Mouse (Mus musculus) B cell, adult 2 months (primary cell): ENCODE measurements at regions not wholly inside any gene's neighbourhood (a gene's known extent, or its start where the extent isn't known, plus 50 kb on each side); places are given as distances from the start of the nearest gene placed in this dataset.

Source experiments
- DNase-seq, 2 experiments: peaks; one replicate each; pipeline ENCODE4 v3.0.0; 2022

GRCm38 (mm10) chr3:52693813-52694212 lies 323.2 kb downstream of the Cog6 start:
- no peak for DNase-seq

GRCm38 (mm10) chr3:52685434-52686181 lies 331.4 kb downstream of the Cog6 start:
- DNase-seq, result no peak

DNA sequence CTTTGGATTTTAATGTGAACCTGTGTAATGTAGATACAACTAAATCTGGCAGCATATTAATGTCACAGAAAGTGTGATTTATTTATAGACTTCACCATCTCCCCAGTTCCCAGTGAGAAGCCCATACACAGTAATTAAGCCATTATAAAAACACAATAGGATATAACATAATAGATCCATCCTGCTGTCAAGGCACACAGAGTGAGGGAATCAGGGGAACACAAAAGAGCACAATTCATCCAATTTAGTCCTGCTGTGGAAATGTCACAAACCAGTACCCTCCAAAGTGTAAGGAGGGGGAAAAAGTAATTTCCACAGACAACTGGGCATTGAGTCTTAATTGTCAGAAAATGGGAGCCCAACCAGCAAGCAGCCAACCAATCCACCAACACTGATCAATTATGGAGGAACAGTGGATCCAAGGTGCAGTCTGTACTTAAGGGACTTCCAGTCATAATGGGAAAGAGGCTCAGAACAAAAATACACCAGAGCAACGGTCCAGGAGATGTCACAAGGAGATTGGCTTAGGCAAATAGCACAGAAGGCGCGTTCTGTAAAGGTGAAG lies 336.1 kb downstream of the Cog6 start:
- DNase-seq, result no peak

DNA sequence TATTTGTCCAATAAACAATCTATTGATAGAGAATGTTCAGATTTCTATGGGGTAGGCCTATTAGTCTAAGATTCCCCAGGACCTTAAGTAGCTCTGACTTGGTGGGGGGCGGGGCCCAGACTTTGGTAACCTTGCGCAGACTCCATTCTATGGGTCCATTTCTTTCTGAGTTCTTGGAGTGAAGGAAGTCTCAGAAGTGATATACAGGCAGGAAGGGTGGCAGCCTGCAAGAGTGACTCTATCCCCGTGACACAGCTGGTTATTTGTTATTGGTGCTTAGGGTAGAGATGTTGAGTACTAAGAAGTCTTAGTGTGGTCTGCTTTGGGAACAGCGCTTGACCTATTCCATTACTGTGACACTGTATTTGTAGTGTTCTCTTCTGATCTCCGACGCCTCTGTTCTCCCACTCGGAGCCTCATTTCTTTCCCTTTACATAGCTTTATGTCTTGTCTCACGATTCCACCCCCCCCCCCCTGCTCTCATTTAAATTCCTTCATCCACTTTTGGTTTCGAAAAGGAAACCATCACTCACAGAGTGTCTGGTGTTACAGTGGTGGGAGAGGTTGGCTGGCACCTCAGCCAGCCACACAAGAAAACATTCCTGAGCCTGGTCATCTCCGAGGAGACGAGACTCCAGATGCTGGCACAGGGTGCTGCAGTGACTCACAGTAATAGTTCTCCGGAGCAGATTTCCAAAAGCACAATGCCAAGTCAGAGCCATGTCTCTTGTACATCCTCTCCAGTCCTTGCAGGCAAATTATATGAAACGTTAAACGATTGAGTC lies 340.0 kb downstream of the Cog6 start:
- peak; percentile 42 to 51 for DNase-seq

GRCm38 (mm10) chr3:52670628-52671028 lies 346.4 kb downstream of the Cog6 start:
- DNase-seq, result peak; percentile 27 to 34

- no peak for DNase-seq
Observed at GRCm38 (mm10) chr3:52663161-52663602, 353.9 kb downstream of the Cog6 start.

GRCm38 (mm10) chr3:52662164-52662908 lies 354.7 kb downstream of the Cog6 start:
- DNase-seq, result no peak

- no peak for DNase-seq
Observed at GRCm38 (mm10) chr3:52653006-52653405, 364.0 kb downstream of the Cog6 start.

DNA sequence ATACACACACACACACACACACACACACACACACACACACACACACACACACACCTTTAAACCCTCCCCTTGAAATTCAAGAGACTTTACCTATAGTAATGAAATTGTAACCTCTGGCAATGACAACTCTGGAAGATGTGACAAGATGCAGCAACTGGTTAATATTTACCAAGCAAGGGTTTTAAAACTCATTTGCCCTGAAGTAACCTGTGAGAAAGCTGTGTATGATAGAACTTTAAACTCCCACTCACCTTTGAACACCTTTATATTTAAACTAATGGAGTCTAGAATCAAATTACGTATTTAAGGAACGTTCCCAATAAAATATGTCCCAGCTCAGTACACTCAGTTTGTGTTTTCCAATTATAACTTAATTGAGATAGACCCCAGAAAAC lies 364.6 kb downstream of the Cog6 start:
- DNase-seq, result no peak

DNA sequence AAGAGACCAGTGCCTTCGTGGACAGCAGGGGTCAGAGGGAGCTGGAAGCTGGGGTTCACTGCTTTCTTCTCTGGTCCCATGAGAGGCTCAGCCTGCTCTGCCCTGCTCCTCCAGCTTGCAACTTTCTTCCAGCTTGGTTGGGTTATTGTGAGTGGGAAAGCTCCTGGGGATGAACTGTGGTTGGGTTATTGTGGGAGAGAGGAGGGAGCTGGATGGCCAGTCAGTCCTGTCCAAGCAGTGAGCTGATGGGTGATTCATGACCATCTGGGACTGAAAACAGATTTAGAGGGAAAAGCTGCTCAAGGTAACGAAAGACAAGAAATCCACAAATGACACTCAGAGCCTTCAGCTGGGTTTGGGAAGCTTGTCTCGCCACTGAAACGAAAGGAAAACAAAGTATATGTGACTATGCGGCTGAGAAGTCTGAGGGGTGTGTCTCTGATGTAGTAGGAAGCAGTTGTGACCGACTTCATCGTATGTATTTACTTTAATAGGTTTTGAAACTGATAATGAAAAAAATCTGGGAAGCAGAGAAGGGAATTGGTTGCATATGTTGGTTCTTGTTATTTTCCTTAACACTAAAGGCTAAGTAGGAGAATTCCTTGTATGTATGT lies 365.1 kb downstream of the Cog6 start:
- no peak for DNase-seq

GRCm38 (mm10) chr3:52650071-52650470 lies 367.0 kb downstream of the Cog6 start:
- no peak for DNase-seq

DNA sequence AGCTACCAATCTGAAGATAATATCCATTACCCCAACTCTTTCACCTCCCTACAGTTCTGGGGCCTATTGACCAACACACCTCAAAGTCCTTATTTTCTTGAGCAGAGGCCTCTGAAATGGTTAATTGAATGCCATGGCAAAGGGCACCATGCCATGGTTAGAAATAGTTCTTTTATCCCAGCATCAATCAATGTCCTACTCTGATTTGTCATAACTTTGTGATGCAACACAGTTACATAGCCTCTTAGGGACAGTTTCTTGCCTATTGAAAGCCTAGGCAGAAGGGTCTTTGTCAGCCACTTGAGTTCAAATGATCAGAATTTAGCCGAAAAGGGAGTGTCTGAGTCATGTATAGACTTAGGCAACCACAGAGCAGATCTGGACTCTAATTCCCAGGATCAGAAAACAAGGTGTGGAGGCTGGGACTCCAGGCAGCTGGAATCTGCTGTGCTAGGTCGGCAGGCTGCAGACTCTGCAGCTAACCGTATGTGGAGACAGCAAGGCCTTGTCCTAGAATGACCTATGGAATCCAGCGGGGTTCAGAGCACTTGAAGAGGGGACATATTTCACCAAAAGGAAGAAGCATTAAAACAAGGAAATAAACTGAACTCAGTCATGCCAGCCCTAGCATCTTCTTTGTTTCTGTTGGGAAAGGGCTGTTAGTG lies 368.1 kb downstream of the Cog6 start:
- no peak for DNase-seq

DNA sequence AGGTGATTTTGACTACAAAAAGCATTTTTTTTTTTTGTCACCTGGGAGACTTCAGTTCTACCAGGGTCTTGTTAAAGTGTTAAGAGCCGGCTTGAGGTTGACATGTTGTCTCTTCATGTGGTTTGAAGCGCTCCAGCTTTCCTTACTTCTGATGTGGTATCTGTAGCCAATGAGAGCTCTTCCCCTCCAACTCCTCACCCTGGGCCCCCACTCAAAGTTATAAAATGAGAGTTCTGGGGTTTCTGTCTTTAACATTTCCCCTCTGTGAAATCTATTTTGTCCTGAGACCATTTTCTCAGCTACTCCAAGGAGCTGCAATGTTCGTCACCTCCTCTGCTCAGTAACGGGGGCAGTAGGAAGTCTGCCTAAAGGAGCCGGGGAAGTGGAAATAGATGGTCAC lies 369.1 kb downstream of the Cog6 start:
- DNase-seq, result no peak

GRCm38 (mm10) chr3:52647161-52647692 lies 369.8 kb downstream of the Cog6 start:
- no peak for DNase-seq

- no peak for DNase-seq
Observed at GRCm38 (mm10) chr3:52645156-52645555, 371.9 kb downstream of the Cog6 start.

GRCm38 (mm10) chr3:52644178-52645128 lies 372.6 kb downstream of the Cog6 start:
- no peak for DNase-seq

- no peak for DNase-seq
Observed at GRCm38 (mm10) chr3:52643796-52644177, 373.2 kb downstream of the Cog6 start.

- DNase-seq, result no peak
Observed at GRCm38 (mm10) chr3:52643100-52643551, 373.9 kb downstream of the Cog6 start.

- DNase-seq, result no peak
Observed at GRCm38 (mm10) chr3:52641226-52642181, 373.4 kb downstream of the Foxo1 start.
